Mouse (Mus musculus): ENCODE results near the gene Snx13. TPM values are rescaled to one million over a fixed set of nuclear protein-coding genes. Genes with fewer than 3 reads are reported as not detected.

The Snx13 gene
- polyA plus RNA-seq, 1 experiment from 2014 or later: 26.8 TPM

GRCm38 (mm10) chr12:35123549-35123948 is 76.6 kb downstream of the Snx13 start:
- no peak for ATAC-seq (replicated peaks; ENCODE audit: insufficient number of reproducible peaks, low FRiP score, low TSS enrichment)
- H3K9ac ChIP-seq (ENCODE audit: low read depth, low read length): no peak overlapping the region
- no peak overlapping the region for H3K4me3 ChIP-seq (ENCODE audit: low read depth, low read length)
- H3K36me3 ChIP-seq (ENCODE audit: control insufficient read depth, insufficient read depth, low read length): peaks cover 7% of the 10 kb centered on the region; the same call in 1 of the 2 replicates
- H3K27ac ChIP-seq (ENCODE audit: low read depth, low read length): no peak overlapping the region
- WGBS (ENCODE audit: insufficient replicate concordance): 69% methylated on average over 3 of the region's 3 CpGs
- no peaks in the 10 kb centered on the region for H3K4me1 ChIP-seq (ENCODE audit: control insufficient read depth, insufficient read depth, low read length)
- no peak overlapping the region for H3K4me2 ChIP-seq
- no peaks in the 10 kb centered on the region for H3K27me3 ChIP-seq (ENCODE audit: control insufficient read depth, insufficient read depth, low read length)
- no peaks in the 10 kb centered on the region for H3K9me3 ChIP-seq (replicated peaks; ENCODE audit: control insufficient read depth, low read length)

- H3K36me3 ChIP-seq (ENCODE audit: control insufficient read depth, insufficient read depth, low read length): peaks cover 2% of the 10 kb centered on the region; the same call in 1 of the 2 replicates
- no peak overlapping the region for H3K9ac ChIP-seq (ENCODE audit: low read depth, low read length)
- H3K4me3 ChIP-seq (ENCODE audit: low read depth, low read length): no peak overlapping the region
- H3K27me3 ChIP-seq (ENCODE audit: control insufficient read depth, insufficient read depth, low read length): no peaks in the 10 kb centered on the region
- 81% methylated on average over 4 of the region's 4 CpGs for whole genome bisulfite sequencing (ENCODE audit: insufficient replicate concordance)
- no peak overlapping the region for H3K4me2 ChIP-seq
- no peak for ATAC-seq (replicated peaks; ENCODE audit: insufficient number of reproducible peaks, low FRiP score, low TSS enrichment)
- H3K9me3 ChIP-seq (replicated peaks; ENCODE audit: control insufficient read depth, low read length): no peaks in the 10 kb centered on the region; the same call in 1 of the 2 replicates
- no peak overlapping the region for H3K27ac ChIP-seq (ENCODE audit: low read depth, low read length)
- H3K4me1 ChIP-seq (ENCODE audit: control insufficient read depth, insufficient read depth, low read length): no peaks in the 10 kb centered on the region
Observed at GRCm38 (mm10) chr12:35153186-35153585, 106.2 kb downstream of the Snx13 start.

GRCm38 (mm10) chr12:35154149-35154548 is 107.2 kb downstream of the Snx13 start:
- Histone ChIP-seq H3K27ac (ENCODE audit: low read depth, low read length) (no peak overlapping the region), H3K4me2 (no peak overlapping the region), H3K9me3 (replicated peaks; ENCODE audit: control insufficient read depth, low read length) (no peaks in the 10 kb centered on the region; the same call in 1 of the 2 replicates), H3K4me3 (ENCODE audit: low read depth, low read length) (no peak overlapping the region), H3K4me1 (ENCODE audit: control insufficient read depth, insufficient read depth, low read length) (no peaks in the 10 kb centered on the region), H3K36me3 (ENCODE audit: control insufficient read depth, insufficient read depth, low read length) (peaks cover 2% of the 10 kb centered on the region; the same call in 1 of the 2 replicates), H3K9ac (ENCODE audit: low read depth, low read length) (no peak overlapping the region), H3K27me3 (ENCODE audit: control insufficient read depth, insufficient read depth, low read length) (no peaks in the 10 kb centered on the region)
- no peak for ATAC-seq (replicated peaks; ENCODE audit: insufficient number of reproducible peaks, low FRiP score, low TSS enrichment)
- 77% methylated on average over 3 of the region's 3 CpGs for WGBS (ENCODE audit: insufficient replicate concordance)

- Histone ChIP-seq H3K27ac (ENCODE audit: low read depth, low read length) (no peak overlapping the region), H3K9ac (ENCODE audit: low read depth, low read length) (no peak overlapping the region), H3K27me3 (ENCODE audit: control insufficient read depth, insufficient read depth, low read length) (no peaks in the 10 kb centered on the region), H3K4me1 (ENCODE audit: control insufficient read depth, insufficient read depth, low read length) (no peaks in the 10 kb centered on the region), H3K36me3 (ENCODE audit: control insufficient read depth, insufficient read depth, low read length) (no peaks in the 10 kb centered on the region), H3K4me2 (no peak overlapping the region), H3K9me3 (replicated peaks; ENCODE audit: control insufficient read depth, low read length) (no peaks in the 10 kb centered on the region), H3K4me3 (ENCODE audit: low read depth, low read length) (no peak overlapping the region)
- 69% methylated on average over 4 of the region's 4 CpGs for WGBS (ENCODE audit: insufficient replicate concordance)
- ATAC-seq (replicated peaks; ENCODE audit: insufficient number of reproducible peaks, low FRiP score, low TSS enrichment): no peak
Observed at GRCm38 (mm10) chr12:35157237-35157636, 110.3 kb downstream of the Snx13 start.

GRCm38 (mm10) chr12:35161690-35162089 is 114.7 kb downstream of the Snx13 start:
- no peak overlapping the region for H3K4me3 ChIP-seq (ENCODE audit: low read depth, low read length)

GRCm38 (mm10) chr12:35170275-35170674 is 123.3 kb downstream of the Snx13 start:
- Histone ChIP-seq H3K27ac (ENCODE audit: low read depth, low read length) (no peak overlapping the region), H3K4me2 (no peak overlapping the region), H3K9ac (ENCODE audit: low read depth, low read length) (no peak overlapping the region), H3K36me3 (ENCODE audit: control insufficient read depth, insufficient read depth, low read length) (no peaks in the 10 kb centered on the region), H3K27me3 (ENCODE audit: control insufficient read depth, insufficient read depth, low read length) (no peaks in the 10 kb centered on the region), H3K4me1 (ENCODE audit: control insufficient read depth, insufficient read depth, low read length) (no peaks in the 10 kb centered on the region), H3K9me3 (replicated peaks; ENCODE audit: control insufficient read depth, low read length) (no peaks in the 10 kb centered on the region), H3K4me3 (ENCODE audit: low read depth, low read length) (no peak overlapping the region)
- ATAC-seq (replicated peaks; ENCODE audit: insufficient number of reproducible peaks, low FRiP score, low TSS enrichment): no peak
- WGBS (ENCODE audit: insufficient replicate concordance): 86% methylated on average over 4 of the region's 4 CpGs

More at GRCm38 (mm10) chr12:35161690-35162089, 114.7 kb downstream of the Snx13 start:
- WGBS (ENCODE audit: insufficient replicate concordance): 63% methylated on average over 4 of the region's 4 CpGs
- no peak for ATAC-seq (replicated peaks; ENCODE audit: insufficient number of reproducible peaks, low FRiP score, low TSS enrichment)
- H3K36me3 ChIP-seq (ENCODE audit: control insufficient read depth, insufficient read depth, low read length): no peaks in the 10 kb centered on the region
- H3K4me2 ChIP-seq: no peak overlapping the region
- no peak overlapping the region for H3K27ac ChIP-seq (ENCODE audit: low read depth, low read length)
- no peaks in the 10 kb centered on the region for H3K4me1 ChIP-seq (ENCODE audit: control insufficient read depth, insufficient read depth, low read length)
- no peaks in the 10 kb centered on the region for H3K27me3 ChIP-seq (ENCODE audit: control insufficient read depth, insufficient read depth, low read length)
- H3K9me3 ChIP-seq (replicated peaks; ENCODE audit: control insufficient read depth, low read length): no peaks in the 10 kb centered on the region
- H3K9ac ChIP-seq (ENCODE audit: low read depth, low read length): no peak overlapping the region

- ATAC-seq (replicated peaks; ENCODE audit: insufficient number of reproducible peaks, low FRiP score, low TSS enrichment): no peak
- no peak overlapping the region for H3K9ac ChIP-seq (ENCODE audit: low read depth, low read length)
- H3K9me3 ChIP-seq (replicated peaks; ENCODE audit: control insufficient read depth, low read length): no peaks in the 10 kb centered on the region
- H3K4me3 ChIP-seq (ENCODE audit: low read depth, low read length): no peak overlapping the region
- no peaks in the 10 kb centered on the region for H3K27me3 ChIP-seq (ENCODE audit: control insufficient read depth, insufficient read depth, low read length)
- WGBS (ENCODE audit: insufficient replicate concordance): 30% methylated on average over 8 of the region's 8 CpGs
- H3K4me2 ChIP-seq: no peak overlapping the region
- H3K27ac ChIP-seq (ENCODE audit: low read depth, low read length): no peak overlapping the region
- no peaks in the 10 kb centered on the region for H3K4me1 ChIP-seq (ENCODE audit: control insufficient read depth, insufficient read depth, low read length)
- no peaks in the 10 kb centered on the region for H3K36me3 ChIP-seq (ENCODE audit: control insufficient read depth, insufficient read depth, low read length)
Observed at GRCm38 (mm10) chr12:35175938-35176337, 129.0 kb downstream of the Snx13 start.

GRCm38 (mm10) chr12:35176628-35177027 is 129.6 kb downstream of the Snx13 start:
- H3K4me3 ChIP-seq (ENCODE audit: low read depth, low read length): no peak overlapping the region
- H3K36me3 ChIP-seq (ENCODE audit: control insufficient read depth, insufficient read depth, low read length): no peaks in the 10 kb centered on the region
- no peak for ATAC-seq (replicated peaks; ENCODE audit: insufficient number of reproducible peaks, low FRiP score, low TSS enrichment)
- 67% methylated on average over 3 of the region's 3 CpGs for WGBS (ENCODE audit: insufficient replicate concordance)
- no peaks in the 10 kb centered on the region for H3K27me3 ChIP-seq (ENCODE audit: control insufficient read depth, insufficient read depth, low read length)
- no peak overlapping the region for H3K27ac ChIP-seq (ENCODE audit: low read depth, low read length)
- no peak overlapping the region for H3K4me2 ChIP-seq
- no peak overlapping the region for H3K9ac ChIP-seq (ENCODE audit: low read depth, low read length)
- no peaks in the 10 kb centered on the region for H3K9me3 ChIP-seq (replicated peaks; ENCODE audit: control insufficient read depth, low read length)
- no peaks in the 10 kb centered on the region for H3K4me1 ChIP-seq (ENCODE audit: control insufficient read depth, insufficient read depth, low read length)

- H3K27me3 ChIP-seq (ENCODE audit: control insufficient read depth, insufficient read depth, low read length): no peaks in the 10 kb centered on the region
- no peaks in the 10 kb centered on the region for H3K4me1 ChIP-seq (ENCODE audit: control insufficient read depth, insufficient read depth, low read length)
- no peak overlapping the region for H3K27ac ChIP-seq (ENCODE audit: low read depth, low read length)
- no peaks in the 10 kb centered on the region for H3K9me3 ChIP-seq (replicated peaks; ENCODE audit: control insufficient read depth, low read length)
- ATAC-seq (replicated peaks; ENCODE audit: insufficient number of reproducible peaks, low FRiP score, low TSS enrichment): no peak
- H3K4me2 ChIP-seq: no peak overlapping the region
- H3K36me3 ChIP-seq (ENCODE audit: control insufficient read depth, insufficient read depth, low read length): no peaks in the 10 kb centered on the region
- WGBS (ENCODE audit: insufficient replicate concordance): 8% methylated on average over 3 of the region's 3 CpGs
- H3K9ac ChIP-seq (ENCODE audit: low read depth, low read length): no peak overlapping the region
- no peak overlapping the region for H3K4me3 ChIP-seq (ENCODE audit: low read depth, low read length)
Observed at GRCm38 (mm10) chr12:35182675-35183074, 135.7 kb downstream of the Snx13 start.
